Mouse (Mus musculus) neural tube, embryonic 11.5 days (tissue): ENCODE data around the gene 4930442H23Rik. TPM values are rescaled to one million over a fixed set of nuclear protein-coding genes. Genes with fewer than 3 reads are reported as not detected.
A peak's percentile ranks its signal among the peaks of the same experiment; 100 is the strongest.
"Not testable (repeated sequence)": the region's sequence is repeated elsewhere in the genome, so short reads cannot be mapped to it uniquely, and the experiment has no call there.

Experiments
- ATAC-seq: fragments of 200-750 bp; cut with Nextera tagmentation; 2 replicates; pipeline ENCODE4 v1.8.0; 2017; ENCODE audit warnings: moderate number of reproducible peaks, mild to moderate bottlenecking, moderate TSS enrichment, moderate library complexity; ENCODE audit not compliant: insufficient read depth, low FRiP score, low TSS enrichment
- DNase-seq: peaks from one replicate; pipeline ENCODE4 v3.0.0-alpha.2; 2015; ENCODE audit warnings: low spot score
- H3K27ac ChIP-seq: fragments of 300-500 bp; sonication (generic); 2 replicates; pipeline ENCODE4 v1.5.1; 2014; ENCODE audit warnings: low read depth, mild to moderate bottlenecking, low read length
- H3K27me3 ChIP-seq: fragments of 300-500 bp; sonication (generic); 2 replicates; pipeline ENCODE4 v1.6.1; 2014; ENCODE audit warnings: mild to moderate bottlenecking, low read length, mixed read lengths; ENCODE audit not compliant: control insufficient read depth, insufficient read depth
- H3K36me3 ChIP-seq: fragments of 300-500 bp; sonication (generic); 2 replicates; pipeline ENCODE4 v1.6.1; 2014; ENCODE audit warnings: mild to moderate bottlenecking, low read length, moderate library complexity, mixed read lengths; ENCODE audit not compliant: control insufficient read depth, insufficient read depth
- H3K4me1 ChIP-seq: fragments of 300-500 bp; sonication (generic); 2 replicates; pipeline ENCODE4 v1.6.1; 2014; ENCODE audit warnings: low read length, mixed read lengths; ENCODE audit not compliant: control insufficient read depth, insufficient read depth
- H3K4me2 ChIP-seq: fragments of 300-500 bp; sonication (generic); 2 replicates; pipeline ENCODE4 v1.6.1; 2014; ENCODE audit warnings: low read depth, mild to moderate bottlenecking, moderate library complexity
- H3K4me3 ChIP-seq: fragments of 300-500 bp; sonication (generic); 2 replicates; pipeline ENCODE4 v1.5.1; 2014; ENCODE audit warnings: low read depth, low read length
- H3K9ac ChIP-seq: fragments of 300-500 bp; sonication (generic); 2 replicates; pipeline ENCODE4 v1.6.1; 2014; ENCODE audit warnings: mild to moderate bottlenecking, low read length
- H3K9me3 ChIP-seq: fragments of 300-500 bp; sonication (generic); 2 replicates; pipeline ENCODE4 v1.6.1; 2016; ENCODE audit warnings: low read length; ENCODE audit not compliant: control insufficient read depth
- WGBS: fragments of 180-500 bp; shearing (Covaris S2); extraction: QIAGEN DNeasy Blood & Tissue Kit; methylation state at CpG from one replicate; pipeline ENCODE4 v1.1.7; 2014; 5-methylcytosine and 5-hydroxymethylcytosine counted together
- polyA plus RNA-seq: library from polyadenylated mRNA; unstranded; fragments of >200 nt; fragmentation: Nextera tagmentation; extraction: Ambion mirVana; gene quantifications from 2 replicates; pipeline ENCODE4 v1.2.1, GENCODE M21; 2014

Gene 4930442H23Rik
- polyA plus RNA-seq, 1 experiment from 2014 or later: not detected

DNA sequence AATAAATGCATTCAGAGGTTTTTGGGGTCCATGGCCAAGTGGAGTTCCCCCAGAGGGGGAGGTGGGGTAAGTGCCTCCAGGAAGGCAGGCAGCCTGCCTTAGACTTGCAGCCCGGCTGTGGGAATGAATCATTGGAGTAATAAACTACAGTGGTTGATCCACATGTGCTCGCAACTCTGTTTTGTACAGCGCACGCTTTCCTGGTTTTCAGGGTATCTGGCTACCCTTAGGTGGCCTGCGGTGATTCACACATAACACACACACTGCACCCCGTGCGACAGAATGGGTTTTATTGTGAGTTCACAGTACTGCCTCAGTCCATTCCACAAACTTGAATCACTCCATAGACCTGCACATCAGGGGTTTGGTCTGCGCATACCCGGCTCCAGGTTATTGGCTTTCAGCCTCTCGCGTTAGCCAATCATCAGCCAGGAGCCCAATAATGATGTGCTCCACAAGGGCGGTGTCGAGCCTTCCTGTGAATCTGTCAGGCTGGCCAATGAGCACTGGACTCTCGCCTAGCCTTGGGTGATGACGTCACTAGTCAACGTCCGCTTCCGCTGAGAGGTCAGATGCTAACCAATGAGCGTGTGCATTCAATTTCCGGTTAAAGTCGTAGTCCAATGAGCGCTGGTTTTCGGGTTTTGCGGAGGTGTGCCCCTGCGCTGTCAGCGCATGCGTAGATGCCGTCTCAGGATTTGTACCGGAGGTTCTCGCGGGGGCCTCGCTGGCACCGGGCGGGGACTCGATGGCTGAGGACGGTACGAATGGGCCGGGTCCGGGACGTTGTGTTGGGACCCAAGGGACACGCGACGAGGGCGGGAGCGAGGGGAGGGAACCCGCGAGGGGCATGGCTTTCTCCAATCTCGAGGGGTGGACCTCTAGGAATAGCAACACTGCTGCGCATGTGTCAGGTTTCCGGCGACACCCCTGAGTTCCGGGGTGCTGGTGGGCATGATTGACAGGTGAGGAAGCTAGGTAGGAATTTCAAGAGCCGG, 1.0 kb downstream of the 4930442H23Rik start, which contains the start of gene Dapk3:
Dapk3 (plus strand) TSS at position 670 of the 998 bp plus-strand sequence.
- H3K4me1 ChIP-seq: peaks cover 8% of the 10 kb centered on the region

DNA sequence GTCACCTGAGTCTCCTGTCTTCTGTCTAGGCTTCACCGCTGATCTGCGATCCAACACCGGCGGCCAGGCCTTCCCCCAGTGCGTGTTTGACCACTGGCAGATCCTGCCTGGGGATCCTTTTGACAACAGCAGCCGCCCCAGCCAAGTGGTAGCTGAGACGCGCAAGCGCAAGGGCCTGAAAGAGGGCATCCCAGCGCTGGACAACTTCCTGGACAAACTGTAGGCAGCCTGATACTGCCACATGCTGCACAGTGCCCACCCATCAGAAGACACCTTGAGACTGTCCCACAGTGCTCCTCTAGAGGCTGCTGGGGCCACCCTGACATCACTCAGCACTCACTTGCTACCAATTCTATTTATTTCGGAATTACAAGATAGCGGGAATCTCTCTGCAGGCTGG, 1.8 kb downstream of the 4930442H23Rik start:
- not testable (repeated sequence) for H3K27me3 ChIP-seq, ATAC-seq, H3K27ac ChIP-seq, H3K9me3 ChIP-seq, H3K4me2 ChIP-seq, H3K4me3 ChIP-seq, H3K9ac ChIP-seq, DNase-seq
- H3K4me1 ChIP-seq: peaks cover 11% of the 10 kb centered on the region
- WGBS: 89% methylated on average over 8 of the region's 12 CpGs
- peaks cover 44% of the 10 kb centered on the region for H3K36me3 ChIP-seq

More for the DNA sequence above, 1.0 kb downstream of the 4930442H23Rik start, which contains the start of gene Dapk3:
- H3K9ac ChIP-seq: peak within 1 kb of the TSS; percentile 68
- peak; percentile 95 for ATAC-seq
- H3K9me3 ChIP-seq: no peaks in the 10 kb centered on the region
- H3K36me3 ChIP-seq: peaks cover 41% of the 10 kb centered on the region
- H3K27me3 ChIP-seq: no peaks in the 10 kb centered on the region
- WGBS: 4% methylated on average over 53 of the region's 53 CpGs
- DNase-seq: peak; percentile 97
- 0 out of 2 replicates have a peak within 1 kb of the TSS, but pooled peaks have one; percentile 46 for H3K27ac ChIP-seq
- H3K4me3 ChIP-seq: peak within 1 kb of the TSS; percentile 60
- H3K4me2 ChIP-seq: peak within 1 kb of the TSS; percentile 63

DNA sequence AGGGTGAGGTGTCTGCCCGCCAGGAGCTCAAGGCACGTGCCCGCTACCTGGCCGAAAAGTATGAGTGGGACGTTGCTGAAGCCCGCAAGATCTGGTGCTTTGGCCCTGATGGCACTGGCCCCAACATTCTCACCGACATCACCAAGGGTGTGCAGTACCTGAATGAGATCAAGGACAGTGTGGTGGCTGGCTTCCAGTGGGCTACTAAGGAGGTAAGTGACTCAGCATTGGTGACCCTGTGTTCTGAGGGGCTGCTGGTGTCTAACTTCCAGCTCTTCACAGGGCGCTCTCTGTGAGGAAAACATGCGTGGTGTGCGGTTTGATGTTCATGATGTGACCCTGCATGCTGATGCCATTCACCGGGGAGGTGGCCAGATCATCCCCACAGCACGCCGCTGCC, 2.7 kb downstream of the 4930442H23Rik start:
- no peaks in the 10 kb centered on the region for H3K9me3 ChIP-seq
- H3K4me2 ChIP-seq: no peak overlapping the region
- DNase-seq (no peak), ATAC-seq (no peak)
- WGBS: 92% methylated on average over 13 of the region's 13 CpGs
- no peak overlapping the region for H3K4me3 ChIP-seq
- H3K27me3 ChIP-seq: no peaks in the 10 kb centered on the region
- H3K4me1 ChIP-seq: peaks cover 11% of the 10 kb centered on the region
- peaks cover 44% of the 10 kb centered on the region for H3K36me3 ChIP-seq
- no peak overlapping the region for H3K9ac ChIP-seq
- H3K27ac ChIP-seq: no peak overlapping the region

DNA sequence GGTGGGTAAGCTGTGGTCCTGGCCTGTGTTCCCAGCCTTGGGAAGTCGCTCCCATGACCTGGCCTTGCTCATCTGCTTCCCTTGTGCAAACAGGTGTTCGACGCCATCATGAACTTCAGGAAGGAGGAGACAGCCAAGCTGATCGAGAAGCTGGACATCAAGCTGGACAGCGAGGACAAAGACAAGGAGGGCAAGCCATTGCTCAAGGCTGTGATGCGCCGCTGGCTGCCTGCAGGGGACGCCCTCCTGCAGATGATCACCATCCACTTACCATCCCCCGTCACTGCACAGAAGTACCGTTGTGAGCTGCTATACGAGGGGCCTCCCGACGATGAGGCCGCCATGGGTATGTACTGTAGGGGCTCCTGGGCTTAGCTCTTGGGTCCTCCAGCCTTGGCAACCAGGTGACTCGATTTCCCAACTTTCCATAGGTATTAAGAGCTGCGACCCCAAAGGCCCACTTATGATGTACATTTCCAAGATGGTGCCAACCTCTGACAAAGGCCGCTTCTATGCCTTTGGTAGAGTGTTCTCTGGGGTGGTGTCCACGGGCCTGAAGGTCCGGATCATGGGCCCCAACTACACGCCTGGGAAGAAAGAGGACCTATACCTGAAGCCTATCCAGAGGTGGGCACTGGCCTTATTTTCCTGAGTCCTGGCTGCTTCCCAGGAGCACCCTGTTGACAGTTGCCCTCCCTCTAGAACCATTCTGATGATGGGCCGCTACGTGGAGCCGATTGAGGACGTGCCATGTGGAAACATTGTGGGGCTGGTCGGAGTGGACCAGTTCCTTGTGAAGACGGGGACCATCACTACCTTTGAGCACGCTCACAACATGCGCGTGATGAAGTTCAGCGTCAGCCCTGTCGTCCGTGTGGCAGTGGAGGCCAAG, 4.0 kb downstream of the 4930442H23Rik start:
- DNase-seq (no peak), ATAC-seq (no peak)
- Histone ChIP-seq H3K27me3 (no peaks in the 10 kb centered on the region), H3K36me3 (peaks cover 42% of the 10 kb centered on the region), H3K9me3 (no peaks in the 10 kb centered on the region), H3K4me1 (peaks cover 15% of the 10 kb centered on the region), H3K4me2 (no peak overlapping the region), H3K27ac (no peak overlapping the region), H3K4me3 (no peak overlapping the region), H3K9ac (no peak overlapping the region)
- 92% methylated on average over 32 of the region's 32 CpGs for WGBS

DNA sequence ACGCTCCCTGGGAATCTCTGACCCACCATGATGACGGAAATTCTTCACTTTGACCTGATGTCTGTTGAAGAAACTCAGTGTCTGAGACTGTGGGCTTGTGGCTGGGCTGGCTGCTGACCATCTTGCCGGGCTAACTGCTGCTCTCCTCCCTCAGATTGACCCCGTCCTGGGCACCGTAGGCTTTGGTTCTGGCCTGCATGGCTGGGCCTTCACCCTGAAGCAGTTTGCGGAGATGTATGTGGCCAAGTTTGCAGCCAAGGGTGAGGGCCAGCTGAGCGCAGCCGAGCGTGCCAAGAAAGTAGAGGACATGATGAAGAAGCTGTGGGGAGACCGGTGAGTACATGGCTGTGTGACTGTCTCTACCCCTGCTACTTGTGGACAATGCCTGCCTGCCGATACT, 4.7 kb downstream of the 4930442H23Rik start:
- no peak overlapping the region; the same call in 1 of the 2 replicates for H3K4me3 ChIP-seq
- peaks cover 42% of the 10 kb centered on the region for H3K36me3 ChIP-seq
- no peaks in the 10 kb centered on the region for H3K27me3 ChIP-seq
- no peaks in the 10 kb centered on the region for H3K9me3 ChIP-seq
- no peak overlapping the region for H3K9ac ChIP-seq
- H3K4me1 ChIP-seq: peaks cover 15% of the 10 kb centered on the region
- H3K27ac ChIP-seq: no peak overlapping the region
- WGBS: 94% methylated on average over 11 of the region's 11 CpGs
- ATAC-seq (no peak), DNase-seq (no peak)
- no peak overlapping the region for H3K4me2 ChIP-seq

DNA sequence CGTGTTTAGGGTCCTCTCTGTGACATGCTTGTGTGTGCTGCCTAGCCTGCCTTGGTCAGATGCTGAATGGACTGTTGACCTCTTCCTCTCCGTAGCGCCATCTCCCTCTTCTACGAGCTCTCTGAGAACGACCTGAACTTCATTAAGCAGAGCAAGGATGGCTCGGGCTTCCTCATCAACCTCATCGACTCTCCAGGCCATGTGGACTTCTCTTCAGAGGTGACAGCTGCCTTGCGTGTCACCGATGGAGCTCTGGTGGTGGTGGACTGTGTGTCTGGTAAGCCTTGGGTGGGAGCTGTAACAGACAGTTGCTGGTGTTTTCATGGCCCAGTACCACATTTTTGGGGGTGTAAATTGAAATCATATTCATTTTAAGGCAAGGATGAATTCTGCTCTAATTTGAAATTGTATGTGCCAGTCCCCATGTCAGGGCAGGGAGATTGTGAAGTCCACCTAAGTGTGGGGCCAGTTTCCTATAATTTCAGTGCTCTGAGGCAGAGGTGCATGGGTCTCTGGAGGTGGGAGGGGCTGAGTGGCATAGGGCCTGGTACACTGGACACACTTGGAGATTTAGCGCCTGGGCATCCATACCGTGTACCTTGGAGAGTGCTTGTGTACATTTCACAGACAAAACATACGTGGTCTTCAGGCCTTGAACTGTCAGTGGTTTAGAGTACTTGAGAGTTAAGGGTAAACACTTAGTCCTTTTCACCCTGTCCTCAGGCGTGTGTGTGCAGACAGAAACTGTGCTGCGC, 5.5 kb downstream of the 4930442H23Rik start:
- Histone ChIP-seq H3K27ac (no peak overlapping the region), H3K27me3 (no peaks in the 10 kb centered on the region), H3K9me3 (no peaks in the 10 kb centered on the region), H3K9ac (peak overlapping the region; percentile 99), H3K4me3 (peak overlapping the region; percentile 100), H3K36me3 (peaks cover 42% of the 10 kb centered on the region), H3K4me2 (peak overlapping the region; percentile 99), H3K4me1 (peaks cover 13% of the 10 kb centered on the region)
- DNase-seq: no peak
- WGBS: 70% methylated on average over 14 of the region's 14 CpGs
- no peak for ATAC-seq

DNA sequence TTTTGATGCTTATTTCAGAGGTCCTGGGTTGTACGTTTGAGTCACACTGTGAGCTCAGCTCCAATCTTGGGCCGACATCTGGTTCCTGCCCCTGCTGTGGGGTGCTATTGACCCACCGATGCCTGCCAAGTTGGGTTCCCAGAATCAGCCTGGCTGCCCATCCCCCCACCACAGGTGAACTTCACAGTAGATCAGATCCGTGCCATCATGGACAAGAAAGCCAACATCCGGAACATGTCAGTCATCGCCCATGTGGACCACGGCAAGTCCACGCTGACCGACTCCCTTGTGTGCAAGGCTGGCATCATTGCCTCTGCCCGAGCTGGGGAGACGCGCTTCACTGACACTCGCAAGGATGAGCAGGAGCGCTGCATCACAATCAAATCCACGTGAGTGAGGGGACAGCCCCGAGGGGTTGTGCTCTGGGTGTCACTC, 6.1 kb downstream of the 4930442H23Rik start:
- peak overlapping the region; percentile 84; the same call in 1 of the 2 replicates for H3K27ac ChIP-seq
- peak overlapping the region; percentile 99 for H3K9ac ChIP-seq
- no peak for DNase-seq
- no peaks in the 10 kb centered on the region for H3K27me3 ChIP-seq
- 15% methylated on average over 16 of the region's 16 CpGs for WGBS
- ATAC-seq: no peak
- H3K4me3 ChIP-seq: peak overlapping the region; percentile 100
- peaks cover 13% of the 10 kb centered on the region for H3K4me1 ChIP-seq
- peaks cover 42% of the 10 kb centered on the region for H3K36me3 ChIP-seq
- H3K4me2 ChIP-seq: peak overlapping the region; percentile 99
- H3K9me3 ChIP-seq: no peaks in the 10 kb centered on the region
